Mouse (Mus musculus) layer of hippocampus, adult 8-10 months (tissue): Measurements from ENCODE around the gene Pkdrej. TPM values are rescaled to one million over a fixed set of nuclear protein-coding genes. Genes with fewer than 3 reads are reported as not detected.
A peak's percentile ranks its signal among the peaks of the same experiment; 100 is the strongest.
"Not testable (repeated sequence)": the region's sequence is repeated elsewhere in the genome, so short reads cannot be mapped to it uniquely, and the experiment has no call there.

ENCODE experiments used
- DNase-seq, 2 experiments: peaks; one replicate each; pipeline ENCODE4 v3.0.0; 2022; ENCODE audit warnings: low spot score in 2 of 2
- total RNA-seq, 4 experiments: library from RNA; stranded (reverse); gene quantifications; 2 replicates each; pipeline ENCODE4 v1.2.4; 2022

Gene Pkdrej
- under 1 TPM; 0.72 to 1.00 (median 0.87) TPM for total RNA-seq

DNA sequence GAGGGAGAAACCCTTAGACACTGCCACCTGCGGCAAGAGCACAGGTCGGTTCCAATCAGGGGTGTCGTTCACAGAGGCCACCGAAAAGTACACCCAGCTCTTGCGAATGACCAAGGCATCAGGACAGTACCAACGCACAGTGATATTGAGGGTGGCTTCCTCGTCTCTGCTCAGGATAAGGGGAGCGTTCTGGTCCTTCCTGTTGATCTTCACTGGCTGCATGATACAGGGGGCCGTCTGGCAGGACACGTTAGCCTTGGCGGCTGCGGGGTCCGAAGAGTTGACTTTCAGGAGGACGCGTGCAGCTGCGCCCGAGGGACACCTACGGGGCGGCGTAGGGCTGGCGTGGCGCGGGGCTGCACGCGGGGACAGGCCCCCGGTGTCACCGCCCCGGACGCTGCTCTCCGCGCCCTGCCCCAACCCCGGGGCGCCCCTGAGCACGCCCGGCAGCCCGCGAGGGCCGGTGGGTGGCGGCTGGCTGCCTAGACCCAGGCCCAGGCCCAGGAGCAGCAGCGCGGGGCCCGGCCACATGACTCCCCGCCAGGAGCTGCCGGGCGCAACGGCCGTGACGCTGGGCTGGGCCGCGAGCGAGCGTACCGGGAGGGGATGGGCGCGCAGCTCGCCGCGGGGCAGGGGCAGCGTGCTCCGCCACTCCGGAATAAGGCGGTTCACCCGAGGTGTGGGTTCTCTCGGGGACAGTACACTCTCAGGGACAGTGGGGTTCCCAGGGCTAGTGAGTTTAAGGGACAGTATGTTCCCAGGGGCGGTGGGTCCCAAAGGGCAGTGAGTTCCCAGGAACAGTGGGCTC, at the start of gene Pkdrej:
TSS of gene Pkdrej (minus strand) at position 532 of the 808 bp plus-strand sequence.
- DNase-seq = no peak

DNA sequence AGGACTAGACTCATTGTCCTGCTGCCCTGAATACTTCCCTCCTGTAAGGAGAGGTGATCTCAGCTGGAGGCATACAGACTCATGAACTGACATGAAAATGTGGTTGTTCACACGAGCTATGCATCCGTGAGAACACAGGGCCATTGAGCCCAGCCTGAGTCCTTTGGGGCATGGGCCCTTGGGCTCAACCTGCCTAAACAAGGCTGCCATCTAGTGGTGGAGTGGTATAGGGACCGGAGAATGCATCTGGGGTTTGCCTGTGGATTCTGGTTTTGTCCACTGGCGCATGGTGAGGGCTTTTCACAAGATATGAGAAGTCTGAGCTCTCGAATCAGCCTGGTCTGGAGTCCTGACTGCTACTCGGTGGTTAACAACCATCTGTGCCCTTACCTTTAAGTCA, 46.2 kb upstream of the Pkdrej start:
- DNase-seq = peak; percentile 58 to 79

DNA sequence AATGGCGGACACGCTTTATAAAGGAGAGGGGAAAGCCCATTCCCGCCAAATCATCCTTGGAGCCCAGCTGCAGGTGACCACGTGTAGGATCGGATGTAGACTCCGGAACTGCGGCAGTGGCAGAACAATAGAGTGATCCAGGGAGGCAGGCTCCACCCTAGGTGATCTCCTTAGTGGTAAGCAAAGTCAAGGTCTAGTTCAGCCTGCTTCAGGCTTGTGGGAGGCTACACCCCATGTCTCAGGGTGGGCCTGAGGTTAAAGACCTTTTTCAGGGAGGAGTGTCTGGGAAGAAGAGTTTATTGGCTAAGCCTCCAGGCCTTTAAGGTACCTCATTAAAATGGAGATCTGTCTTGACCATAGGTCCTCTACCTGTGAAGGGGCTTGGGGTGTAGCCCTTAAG, 44.4 kb upstream of the Pkdrej start:
- not testable (repeated sequence) for DNase-seq

DNA sequence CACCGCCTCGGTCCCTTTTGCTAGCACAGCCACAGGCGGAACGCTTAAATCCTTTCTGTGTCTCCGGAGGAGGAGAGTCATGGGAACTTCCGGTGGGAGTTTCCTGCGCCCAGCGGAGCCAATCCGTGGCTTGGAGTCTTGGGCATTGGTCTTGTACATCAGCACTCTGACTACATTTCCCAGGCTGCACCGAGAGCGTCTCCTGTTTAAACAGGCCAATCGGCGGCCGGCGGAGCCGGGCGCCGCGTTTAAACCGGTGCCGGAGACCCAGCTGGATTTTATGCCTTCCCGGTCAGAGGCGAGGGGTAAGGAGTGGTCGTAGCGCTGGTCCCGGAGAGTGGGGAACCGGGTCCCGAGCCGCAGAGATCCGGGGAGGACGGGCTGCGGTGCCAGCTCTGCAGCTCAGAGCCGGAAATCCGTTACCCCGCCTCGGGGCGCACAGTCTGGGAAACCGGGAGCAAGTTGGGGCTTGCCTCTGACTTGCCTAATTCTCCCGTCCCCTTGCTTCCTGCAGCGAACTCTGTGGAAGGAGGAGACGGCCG, 38.0 kb upstream of the Pkdrej start, which contains the start of gene Gtse1:
TSS of gene Gtse1 (plus strand) at position 256 of the 542 bp plus-strand sequence.
- peak; percentile 96 for DNase-seq

DNA sequence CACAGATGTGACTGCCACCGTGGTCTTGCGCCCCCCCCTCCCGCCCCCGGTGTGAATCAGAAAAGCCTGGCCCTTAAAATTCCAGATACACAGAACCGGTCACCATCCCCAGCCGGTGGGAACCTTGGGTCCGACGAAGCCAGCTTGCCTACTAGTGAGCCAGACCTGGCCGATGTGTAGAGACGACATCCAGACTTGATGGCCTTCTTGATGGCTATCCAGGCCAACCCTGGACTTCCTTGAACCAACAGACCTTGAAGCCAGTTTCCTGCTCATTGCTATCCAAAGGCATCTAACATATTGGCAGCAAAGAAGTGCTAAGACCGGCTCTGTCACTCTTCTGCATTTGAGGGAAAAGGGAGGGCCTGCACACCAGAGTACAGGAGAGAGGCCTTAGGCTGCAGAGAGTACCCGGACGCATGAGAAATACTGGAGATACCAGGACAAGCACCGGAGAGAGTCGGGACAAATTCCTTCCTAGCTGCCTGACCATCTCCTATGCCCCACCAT, 37.5 kb upstream of the Pkdrej start:
- no peak for DNase-seq

DNA sequence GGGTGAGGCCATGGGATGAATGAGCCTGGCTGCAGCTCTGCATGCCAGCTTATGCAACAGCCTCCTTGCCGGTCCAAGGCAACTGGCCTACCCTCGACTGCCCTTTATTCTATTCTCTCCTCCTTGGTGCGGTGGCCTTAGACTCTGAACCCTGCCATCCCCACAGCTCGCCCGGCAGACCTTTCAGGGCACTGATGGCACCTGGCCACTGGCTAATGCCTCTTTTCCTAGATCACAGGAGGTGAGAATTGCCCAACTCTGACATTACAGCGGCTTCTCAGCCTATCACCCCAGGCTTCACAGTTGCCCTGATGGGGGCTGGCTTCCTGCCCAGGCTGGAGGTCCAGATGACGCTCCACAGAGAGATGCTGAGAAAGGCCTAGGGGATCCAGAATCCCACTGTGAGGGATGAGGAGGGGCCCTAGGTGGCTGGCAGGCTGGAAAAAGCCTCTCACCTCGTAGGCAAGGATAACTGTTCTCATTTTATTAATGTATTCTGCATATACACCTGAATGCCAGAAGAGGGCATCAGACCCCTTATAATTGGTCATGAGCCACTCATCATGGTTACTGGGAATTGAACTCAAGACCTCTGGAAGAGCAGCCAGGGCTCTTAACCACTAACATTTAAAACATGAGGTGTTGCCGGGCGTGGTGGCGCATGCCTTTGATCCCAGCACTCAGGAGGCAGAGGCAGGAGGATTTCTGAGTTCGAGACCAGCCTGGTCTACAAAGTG, 30.3 kb upstream of the Pkdrej start:
- no peak for DNase-seq

DNA sequence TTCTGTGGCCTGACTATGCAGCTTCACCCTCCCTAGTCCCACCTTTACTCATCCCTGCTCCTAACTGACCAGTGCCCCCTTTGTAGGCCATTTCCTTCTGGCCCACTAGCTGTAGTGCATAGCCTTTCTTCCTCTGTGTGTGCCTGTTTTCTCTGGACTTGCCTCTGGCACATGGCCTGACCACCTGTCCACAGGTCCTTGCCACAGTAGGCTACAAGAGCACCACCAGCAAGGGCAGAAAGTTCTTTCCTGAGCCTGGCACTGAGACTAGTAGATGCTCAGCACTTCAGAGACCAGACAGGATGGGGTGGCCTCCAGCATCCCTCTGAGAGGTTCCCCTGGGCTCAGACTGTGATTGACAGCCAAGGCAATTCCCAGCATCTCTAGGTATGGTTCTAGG, 23.5 kb upstream of the Pkdrej start:
- DNase-seq = no peak

DNA sequence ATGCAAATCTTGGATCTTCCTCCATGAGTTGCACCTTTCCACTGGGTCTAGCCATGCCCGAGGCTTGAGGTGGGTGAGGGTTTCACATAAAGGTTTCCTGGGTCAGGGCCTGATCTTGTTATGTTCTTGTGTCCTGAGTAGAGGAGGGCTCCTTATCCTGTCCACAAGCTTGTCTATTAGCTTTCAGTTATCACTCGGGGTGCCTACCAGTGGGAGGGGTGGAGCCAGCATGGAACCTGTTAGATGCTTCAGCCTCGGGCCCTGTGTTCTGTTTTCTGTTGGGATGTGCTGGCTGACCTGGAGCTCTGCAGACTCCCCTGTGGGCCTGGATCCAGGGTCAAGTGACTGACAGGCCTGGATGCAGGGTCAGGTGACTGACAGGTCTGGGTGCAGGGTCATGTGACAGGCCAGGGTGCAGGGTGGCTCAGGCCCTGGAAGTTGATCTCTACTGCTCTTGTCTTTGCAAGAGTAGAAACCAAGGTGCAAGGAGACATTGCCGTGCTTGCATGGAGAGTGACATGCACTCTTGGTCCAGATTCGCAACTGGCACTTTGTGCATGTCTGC, 20.3 kb upstream of the Pkdrej start:
- no peak for DNase-seq

DNA sequence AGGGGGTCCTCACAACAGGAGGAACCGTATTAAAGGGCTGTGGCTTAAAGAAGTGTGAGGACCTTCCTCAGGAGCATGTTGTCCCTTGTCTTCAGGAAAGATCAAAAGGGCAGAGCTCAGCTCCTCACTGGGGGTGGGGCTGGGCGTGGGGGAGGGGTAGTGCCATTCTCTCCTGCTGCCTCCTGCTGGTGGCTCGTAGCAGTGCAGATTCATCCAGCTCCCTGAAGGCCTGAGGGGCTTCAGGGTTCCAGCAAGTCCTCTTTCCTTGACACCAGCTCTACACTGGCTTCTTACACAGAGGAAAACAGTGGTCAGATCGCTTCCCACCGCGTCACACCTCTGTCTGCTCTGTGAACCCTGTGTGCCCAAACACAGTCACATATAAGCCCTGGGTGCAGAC, 19.4 kb upstream of the Pkdrej start:
- DNase-seq = no peak

DNA sequence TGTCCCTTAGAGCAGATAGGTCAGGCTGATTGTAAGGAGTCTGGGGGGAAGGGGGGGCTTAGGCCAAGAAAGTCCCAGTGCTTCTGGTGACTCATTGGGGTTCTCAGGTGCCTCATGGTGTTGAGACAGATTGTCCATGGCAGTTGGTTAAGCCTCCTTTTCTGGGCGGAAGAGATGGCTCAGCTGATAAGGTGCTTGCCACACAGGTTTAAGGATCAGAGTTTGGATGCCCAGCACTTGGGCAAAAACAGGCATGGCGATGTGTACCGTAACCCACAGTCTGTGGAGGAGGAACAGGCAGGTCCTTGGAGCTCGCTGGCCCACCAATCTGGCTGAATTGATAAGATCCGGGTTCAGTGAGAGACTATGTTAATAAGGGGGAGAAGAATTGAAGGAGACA, 15.4 kb upstream of the Pkdrej start:
- DNase-seq = no peak

DNA sequence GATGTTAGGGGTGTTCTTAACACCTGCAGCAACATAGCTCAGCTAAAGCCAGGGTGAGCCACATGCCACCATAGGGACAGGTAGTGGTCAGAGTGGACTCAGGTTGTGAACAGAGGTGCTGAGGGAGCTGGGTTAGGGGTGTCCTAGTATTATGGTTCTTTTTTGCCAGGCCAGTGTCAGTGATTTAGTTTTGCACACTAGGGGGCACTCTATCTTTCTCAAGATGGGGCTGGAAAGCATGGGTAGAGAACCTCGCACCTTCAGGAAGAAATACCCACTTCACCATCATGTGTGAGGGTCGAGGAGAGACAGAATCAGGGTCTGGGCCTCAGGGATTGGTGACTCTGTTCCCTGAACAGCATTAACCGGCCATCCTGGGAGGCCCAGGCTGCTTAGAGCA, 13.8 kb upstream of the Pkdrej start:
- DNase-seq = no peak

DNA sequence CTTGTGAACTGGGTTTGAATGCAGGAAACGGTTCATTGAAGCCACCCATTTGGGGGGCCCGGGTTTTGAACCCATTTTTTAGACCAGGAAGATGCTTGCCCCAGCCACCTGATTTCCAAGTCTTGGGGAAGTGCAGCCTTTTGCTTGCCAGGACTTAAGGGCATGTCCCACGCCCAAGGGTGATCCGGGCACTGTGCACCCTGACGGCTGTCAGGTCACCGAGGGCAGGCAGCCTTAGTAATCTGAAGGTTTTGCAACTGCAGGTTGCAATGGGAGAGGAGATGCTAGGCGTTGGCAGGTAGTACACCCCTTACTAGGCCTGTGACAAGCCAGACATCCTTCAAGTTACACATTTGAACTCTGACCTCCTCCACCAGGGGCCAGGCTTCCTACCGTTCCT, 11.1 kb upstream of the Pkdrej start:
- DNase-seq = no peak

DNA sequence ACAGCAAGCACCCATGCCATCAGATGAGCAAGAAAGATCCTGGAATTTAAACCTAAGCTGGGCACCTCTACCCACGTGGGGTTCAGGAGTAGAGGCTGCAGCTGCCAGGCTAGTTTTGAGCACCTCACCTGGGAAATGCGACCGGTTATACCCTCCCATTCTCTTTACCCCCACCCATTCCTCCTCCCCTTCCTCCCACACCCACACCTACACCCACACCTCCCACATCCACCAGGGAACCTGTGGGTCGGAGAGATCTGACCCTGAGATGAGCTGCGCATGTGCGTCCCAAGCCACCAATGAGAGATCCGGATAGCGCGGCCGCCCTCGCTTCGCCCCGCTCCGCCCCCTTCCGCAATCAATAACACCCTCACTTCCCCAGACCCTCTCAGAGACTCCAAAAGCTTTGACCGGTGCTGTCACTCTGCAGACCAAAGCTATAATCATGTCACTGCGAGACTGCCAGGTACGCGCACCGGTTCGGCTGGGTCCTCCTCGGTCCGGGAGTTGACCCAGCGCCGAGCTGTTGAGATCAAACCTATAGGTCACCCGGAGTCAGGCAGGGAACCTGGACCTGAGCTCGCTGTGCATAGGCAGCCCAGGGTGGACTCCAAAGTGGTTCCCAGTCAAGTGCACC, 10.5 kb upstream of the Pkdrej start, which contains the start of gene Ttc38:
TSS of gene Ttc38 (plus strand) at position 353 of the 637 bp plus-strand sequence.
- DNase-seq = peak; percentile 78 to 84

DNA sequence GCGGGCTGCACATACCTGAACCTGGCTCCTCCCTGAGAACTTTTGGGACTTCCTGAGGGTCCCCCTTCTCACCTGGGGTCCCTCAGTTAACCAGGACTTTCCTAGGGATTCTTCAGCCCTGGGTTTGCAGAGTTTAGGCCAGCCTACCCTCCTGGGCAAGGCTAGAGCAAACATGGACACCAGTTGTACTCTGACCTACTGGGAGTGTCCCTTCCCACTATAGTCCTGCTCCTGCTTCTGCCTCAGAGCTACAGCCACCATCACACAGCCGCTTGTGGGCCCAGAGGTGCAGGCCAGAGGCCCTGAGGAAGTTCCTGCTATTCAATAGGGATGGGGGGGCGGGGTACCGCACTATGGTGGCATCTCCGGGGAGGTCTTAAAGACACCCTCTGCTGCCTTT, 7.9 kb upstream of the Pkdrej start:
- no peak for DNase-seq

DNA sequence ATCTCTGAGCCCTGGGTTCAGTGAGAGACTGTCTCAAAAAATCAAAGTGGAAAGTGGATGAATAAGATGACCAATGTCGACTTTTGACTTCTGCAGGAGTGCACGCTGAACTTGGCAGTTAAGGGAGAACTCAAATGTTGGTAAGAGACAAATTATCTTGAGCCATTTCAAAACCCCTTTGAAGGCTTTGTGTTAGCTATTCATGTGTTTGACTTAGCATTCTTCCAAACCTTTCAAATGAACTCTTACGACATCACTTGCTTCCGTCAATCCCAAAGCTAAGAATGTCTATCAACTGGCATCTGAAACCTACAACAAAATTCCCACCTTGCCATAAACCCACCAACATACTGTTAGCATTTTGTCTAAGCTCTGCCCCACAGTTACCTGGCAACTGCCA, 6.5 kb upstream of the Pkdrej start:
- DNase-seq = no peak

DNA sequence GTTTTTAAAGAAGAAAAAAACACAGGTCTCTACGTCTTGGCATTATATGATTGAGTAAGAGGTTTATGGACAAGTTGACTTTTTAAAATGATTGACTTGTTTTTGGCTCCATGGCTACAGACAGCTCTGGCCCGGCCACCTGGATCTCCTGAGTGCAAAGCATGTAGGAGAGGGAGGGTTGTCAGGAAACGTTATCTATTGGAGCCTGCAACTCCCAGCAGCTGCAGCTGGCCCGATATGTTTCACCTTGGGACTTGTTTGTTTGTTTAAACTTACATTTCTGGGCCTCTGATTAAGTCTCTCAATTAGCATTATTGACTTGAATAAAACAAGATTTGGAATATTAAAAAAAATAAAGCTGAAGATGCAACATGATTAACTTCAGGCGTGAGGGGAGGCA, 5.1 kb upstream of the Pkdrej start:
- no peak for DNase-seq

DNA sequence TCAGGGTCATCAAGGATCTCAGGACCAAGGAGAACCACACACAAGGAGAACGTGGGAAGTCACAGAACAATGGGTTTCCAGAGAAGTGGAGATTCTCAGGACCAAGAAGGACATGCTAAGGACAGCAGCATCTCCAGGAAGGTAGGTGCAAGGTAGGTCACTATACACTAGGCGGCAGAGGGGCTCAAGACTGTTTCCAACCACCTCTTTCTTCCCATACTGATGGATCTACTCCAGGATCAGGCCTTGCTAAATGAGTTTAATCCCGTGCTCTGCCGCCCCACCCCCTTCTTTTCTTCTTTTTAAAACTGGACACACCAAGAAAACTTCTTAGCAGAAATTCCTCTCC, 451 bp upstream of the Pkdrej start:
- DNase-seq = no peak

DNA sequence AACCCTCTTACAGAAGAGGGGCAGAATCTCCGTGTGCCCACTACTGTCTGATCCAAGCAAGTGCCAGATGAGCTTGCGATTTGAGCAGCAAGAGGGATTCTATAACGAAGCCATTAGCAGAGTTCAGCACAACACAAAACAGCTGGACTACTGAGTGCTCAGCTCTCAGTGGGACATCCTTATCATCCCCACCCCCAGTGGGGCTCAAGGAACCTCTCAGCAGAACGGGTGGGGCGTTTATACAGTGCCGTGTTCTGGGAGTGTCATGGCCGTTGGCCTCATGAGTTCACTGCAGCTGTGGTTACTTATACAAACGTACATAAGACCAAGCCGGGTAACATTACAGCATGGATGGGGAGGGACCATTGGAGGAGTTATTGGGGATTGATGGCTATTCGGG, 8.1 kb downstream of the Pkdrej start:
- DNase-seq = no peak

DNA sequence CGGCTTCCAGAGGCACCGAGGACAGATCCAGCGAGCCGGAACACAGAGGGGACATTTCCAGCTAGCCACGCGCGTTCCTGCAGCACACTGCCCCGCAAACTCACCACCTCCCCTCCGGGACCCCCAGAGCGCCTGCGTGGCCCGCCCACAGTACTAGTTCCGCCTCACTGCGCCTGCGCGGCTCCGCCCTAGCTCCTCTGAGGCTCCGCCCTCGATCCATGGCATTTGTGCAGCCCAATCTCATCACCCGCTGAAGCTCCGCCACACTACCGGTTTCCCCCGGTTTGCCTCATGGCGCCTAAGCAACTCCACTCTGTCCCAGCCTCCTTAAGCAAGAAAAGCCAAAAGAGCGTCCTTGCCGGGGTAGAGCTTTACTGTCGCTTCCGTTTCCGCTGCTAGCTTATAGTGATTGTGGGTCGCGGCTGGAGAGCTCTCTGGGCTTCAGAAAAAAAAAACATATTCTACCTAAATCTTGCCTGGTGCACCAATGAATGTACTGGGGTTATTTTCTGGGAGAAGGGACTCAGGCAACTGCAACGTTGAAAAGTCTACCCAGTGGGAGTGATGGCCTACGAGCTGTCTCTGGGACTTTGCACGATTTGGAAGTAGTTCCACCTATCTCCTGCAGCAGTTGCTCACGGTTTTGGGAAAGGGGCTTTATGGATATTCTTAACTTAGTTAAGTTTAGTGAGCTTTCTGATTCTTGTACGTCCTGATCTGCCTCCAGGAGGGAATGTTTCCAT, 9.8 kb downstream of the Pkdrej start, which contains the start of gene Cdpf1:
TSS of gene Cdpf1 (minus strand) at position 163 of the 743 bp plus-strand sequence.
- peak; percentile 97 to 99 for DNase-seq

DNA sequence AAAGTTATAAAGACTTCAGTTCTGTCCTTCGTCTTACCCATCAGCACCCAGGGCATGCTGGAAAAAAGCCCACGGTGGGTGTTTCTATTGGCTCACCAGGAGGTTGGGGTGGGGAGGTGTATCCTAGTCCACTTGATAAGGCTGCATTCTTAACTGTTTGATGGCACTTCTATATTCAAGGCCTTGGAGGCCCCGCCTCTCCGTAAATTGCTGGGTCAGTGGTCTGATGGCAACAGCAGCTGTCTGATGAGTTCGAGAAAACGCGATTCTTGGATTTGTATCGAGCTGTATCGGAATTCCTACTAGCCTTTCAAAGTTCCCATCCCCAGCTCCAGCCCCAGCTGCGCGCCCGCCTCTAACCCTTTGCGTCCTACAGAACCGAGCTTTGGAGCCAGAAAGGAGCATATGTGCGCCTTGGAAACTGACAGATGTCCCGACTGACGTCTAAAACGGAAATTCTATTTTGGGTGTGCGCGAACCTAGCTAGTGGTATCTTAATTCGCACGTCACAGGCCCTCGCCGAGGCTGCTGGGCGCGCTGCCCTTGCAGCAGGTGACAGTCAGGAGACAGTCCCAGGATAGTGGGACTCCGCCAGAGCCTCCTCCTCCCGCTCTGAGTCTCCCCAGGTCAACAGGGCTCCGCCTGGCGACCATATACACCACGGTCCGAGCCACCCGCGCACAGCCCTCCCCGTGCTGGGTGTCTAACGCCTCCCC, 10.6 kb downstream of the Pkdrej start:
- DNase-seq = peak; percentile 87 to 89
